Mouse (Mus musculus): ENCODE data around the gene Zfp629. TPM values are rescaled to one million over a fixed set of nuclear protein-coding genes. Genes with fewer than 3 reads are reported as not detected.

Zfp629 gene
- total and polyA plus RNA-seq, 3 experiments: 10.8 to 12.6 TPM; not detected in 1

DNA sequence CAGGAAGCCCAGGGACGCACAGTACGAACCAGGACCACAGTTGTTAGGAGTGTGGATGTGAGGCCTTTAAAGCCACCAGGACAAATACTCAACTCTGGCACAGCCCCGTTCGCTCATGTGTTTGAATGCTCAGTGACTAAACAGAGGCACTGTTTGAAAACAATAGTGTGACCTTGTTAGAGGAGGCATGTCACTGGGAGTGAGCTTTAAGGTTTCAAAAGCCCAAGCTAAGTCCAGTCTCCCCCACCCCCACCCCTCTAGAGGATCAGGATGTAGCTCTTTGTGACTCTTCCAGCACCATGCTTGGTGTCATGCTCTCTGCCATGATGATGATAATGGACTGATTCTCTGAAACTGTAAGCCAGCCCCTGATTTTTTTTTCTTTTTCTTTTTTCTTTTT is 15.8 kb upstream of the Zfp629 start:
- Histone ChIP-seq H3K36me3 (ENCODE audit: control insufficient read depth in 1 of 2, insufficient read depth in 2 of 2, low read length in 2 of 2) (peaks cover 0 to 7% of the 10 kb centered on the region in 2 experiments; a peak in 2 of 4 replicates), H3K4me1 (ENCODE audit: control insufficient read depth in 1 of 2, insufficient read depth in 2 of 2, low read length in 2 of 2) (peaks cover 0 to 9% of the 10 kb centered on the region in 2 experiments; a peak in 3 of 4 replicates), H3K79me2 (ENCODE audit: control insufficient read depth, insufficient read depth, low read length, poor library complexity) (no peaks in the 10 kb centered on the region), H3K4me3 (ENCODE audit: control insufficient read depth in 1 of 2, insufficient read depth in 1 of 2, low read depth in 2 of 2, low read length in 2 of 2) (no peak overlapping the region), H3K9me3 (replicated peaks; ENCODE audit: insufficient read depth, low read length) (no peaks in the 10 kb centered on the region), H3K9ac (ENCODE audit: control insufficient read depth, low read depth, low read length, poor library complexity, severe bottlenecking) (no peak overlapping the region), H3K27ac (ENCODE audit: control insufficient read depth, low read depth, low read length) (no peak overlapping the region), H3K27me3 (ENCODE audit: control insufficient read depth in 1 of 2, insufficient read depth in 2 of 2, low read length in 2 of 2) (no peaks in the 10 kb centered on the region)
- DNase-seq (ENCODE audit: low read depth, low spot score): no peak
- TF ChIP-seq CHD2 (IDR thresholded peaks at IDR 0.05; ENCODE audit: low read length): no peak
- no peak for TF ChIP-seq POLR2AphosphoS5 (IDR thresholded peaks at IDR 0.05; ENCODE audit: borderline replicate concordance, low read depth, low read length)
- no peak for TF ChIP-seq TAL1 (IDR thresholded peaks at IDR 0.05; ENCODE audit: low read length)
- no peak for TF ChIP-seq MEF2A (IDR thresholded peaks at IDR 0.05; ENCODE audit: extremely low read depth, insufficient replicate concordance, low read depth, low read length, poor library complexity, severe bottlenecking)
- no peak for TF ChIP-seq SIN3A (IDR thresholded peaks at IDR 0.05; ENCODE audit: low read length)
- TF ChIP-seq KAT2A (conservative IDR thresholded peaks at IDR 0.05; ENCODE audit: low read depth, low read length): no peak
- no peak for TF ChIP-seq SMC3 (IDR thresholded peaks at IDR 0.05; ENCODE audit: low read depth, low read length)

GRCm38 (mm10) chr7:127628646-127629045 is 13.0 kb upstream of the Zfp629 start:
- no peaks in the 10 kb centered on the region for H3K79me2 ChIP-seq (ENCODE audit: control insufficient read depth, insufficient read depth, low read length, poor library complexity)
- H3K9ac ChIP-seq (ENCODE audit: control insufficient read depth, low read depth, low read length, poor library complexity, severe bottlenecking): no peak overlapping the region
- H3K27ac ChIP-seq (ENCODE audit: control insufficient read depth, low read depth, low read length): no peak overlapping the region
- H3K4me1 ChIP-seq (ENCODE audit: control insufficient read depth in 1 of 2, insufficient read depth in 2 of 2, low read length in 2 of 2): peaks cover 0 to 14% of the 10 kb centered on the region in 2 experiments; a peak in 3 of 4 replicates
- H3K36me3 ChIP-seq (ENCODE audit: control insufficient read depth in 1 of 2, insufficient read depth in 2 of 2, low read length in 2 of 2): peaks cover 0 to 11% of the 10 kb centered on the region in 2 experiments; a peak in 2 of 4 replicates
- no peak for DNase-seq (ENCODE audit: low read depth, low spot score)
- no peaks in the 10 kb centered on the region for H3K9me3 ChIP-seq (replicated peaks; ENCODE audit: insufficient read depth, low read length)
- TF ChIP-seq RAD21 (IDR thresholded peaks at IDR 0.05; ENCODE audit: low read depth, low read length) (no peak), ZNF384 (IDR thresholded peaks at IDR 0.05; ENCODE audit: low read depth, low read length) (0 out of 2 replicates have a peak, but pooled peaks have one; percentile 15)
- no peak overlapping the region for H3K4me3 ChIP-seq (ENCODE audit: control insufficient read depth in 1 of 2, insufficient read depth in 1 of 2, low read depth in 2 of 2, low read length in 2 of 2)
- no peaks in the 10 kb centered on the region for H3K27me3 ChIP-seq (ENCODE audit: control insufficient read depth in 1 of 2, insufficient read depth in 2 of 2, low read length in 2 of 2)

DNA sequence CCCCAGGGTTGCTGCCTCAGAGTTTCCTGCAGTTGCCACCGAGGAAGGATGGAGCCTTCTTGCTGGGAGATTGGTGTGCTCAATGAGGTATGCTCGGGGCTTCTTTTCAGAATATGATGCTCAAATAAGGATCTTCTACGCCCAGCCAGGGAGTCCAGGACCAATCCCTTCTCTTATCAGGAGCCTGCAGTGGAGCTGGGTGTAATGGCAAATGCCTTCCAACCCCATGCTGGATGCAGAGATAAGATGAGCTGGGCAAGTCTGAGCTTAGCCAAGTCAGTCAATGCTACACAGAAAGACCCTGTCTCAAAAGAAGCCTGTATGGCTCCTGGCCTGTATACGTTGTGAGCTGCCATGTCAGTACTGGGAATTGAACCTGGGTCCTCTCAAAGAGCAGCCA is 10.9 kb upstream of the Zfp629 start:
- Histone ChIP-seq H3K4me1 (ENCODE audit: control insufficient read depth in 1 of 2, insufficient read depth in 2 of 2, low read length in 2 of 2) (peaks cover 0 to 14% of the 10 kb centered on the region in 2 experiments; a peak in 3 of 4 replicates), H3K9me3 (replicated peaks; ENCODE audit: insufficient read depth, low read length) (no peaks in the 10 kb centered on the region), H3K79me2 (ENCODE audit: control insufficient read depth, insufficient read depth, low read length, poor library complexity) (no peaks in the 10 kb centered on the region), H3K4me3 (ENCODE audit: control insufficient read depth in 1 of 2, insufficient read depth in 1 of 2, low read depth in 2 of 2, low read length in 2 of 2) (no peak overlapping the region), H3K9ac (ENCODE audit: control insufficient read depth, low read depth, low read length, poor library complexity, severe bottlenecking) (no peak overlapping the region), H3K27me3 (ENCODE audit: control insufficient read depth in 1 of 2, insufficient read depth in 2 of 2, low read length in 2 of 2) (no peaks in the 10 kb centered on the region), H3K27ac (ENCODE audit: control insufficient read depth, low read depth, low read length) (peak overlapping the region; percentile 33; the same call in 1 of the 2 replicates), H3K36me3 (ENCODE audit: control insufficient read depth in 1 of 2, insufficient read depth in 2 of 2, low read length in 2 of 2) (peaks cover 0 to 11% of the 10 kb centered on the region in 2 experiments; a peak in 2 of 4 replicates)
- peak; percentile 85 for DNase-seq (ENCODE audit: low read depth, low spot score)
- peak; percentile 96 for TF ChIP-seq TAL1 (IDR thresholded peaks at IDR 0.05; ENCODE audit: low read length)
- 0 out of 2 replicates have a peak, but pooled peaks have one; percentile 15 for TF ChIP-seq MXI1 (IDR thresholded peaks at IDR 0.05; ENCODE audit: low read depth, low read length)
- TF ChIP-seq CHD2 (IDR thresholded peaks at IDR 0.05; ENCODE audit: low read length): no peak
- no peak for TF ChIP-seq MAX (IDR thresholded peaks at IDR 0.05; ENCODE audit: low read length)
- TF ChIP-seq ZMIZ1 (IDR thresholded peaks at IDR 0.05; ENCODE audit: low read depth, low read length): no peak
- TF ChIP-seq EP300 (IDR thresholded peaks at IDR 0.05; ENCODE audit: low read depth in 1 of 2, low read length in 2 of 2): peak; percentile 92
- TF ChIP-seq TCF12 (IDR thresholded peaks at IDR 0.05; ENCODE audit: low read depth, low read length): peak; percentile 97
- no peak for TF ChIP-seq BHLHE40 (IDR thresholded peaks at IDR 0.05; ENCODE audit: borderline replicate concordance, low read depth, low read length)
- peak; percentile 45; the same call in 1 of the 2 replicates for TF ChIP-seq ETS1 (IDR thresholded peaks at IDR 0.05; ENCODE audit: low read depth, low read length)
- TF ChIP-seq GATA1 (IDR thresholded peaks at IDR 0.05; ENCODE audit: low read depth, low read length): peak; percentile 95
- TF ChIP-seq RCOR1 (IDR thresholded peaks at IDR 0.05; ENCODE audit: low read depth, low read length): peak; percentile 79
